22 mouse cellular contexts compared by ENCODE assay signal in genomic region chr13:116495641-116496040, GRCm38 (mm10).
DNase-seq lines count a peak whose midpoint lies in the region; ATAC-seq and TF ChIP-seq lines count a peak whose summit lies in the region.
"Had no signal": no experiment of that assay in that cellular context is flagged by ENCODE, and none has a peak within 500 bp of the region (broad histone marks: within the 10 kb centered on the region; RNA-seq: fewer than 3 reads in every experiment).

No protein-coding gene starts in this region.

- WGBS in hindbrain, embryonic 10.5 days: 21% methylated on average over 2 of the region's 2 CpGs
- 31% methylated on average over 2 of the region's 2 CpGs for WGBS in hindbrain, postnatal 0 days

- no peak overlapping the region for H3K9ac ChIP-seq in hindbrain, postnatal 0 days (replicated peaks; ENCODE audit: low read length)
- no peak overlapping the region for H3K9ac ChIP-seq in ES-E14 (ENCODE audit: insufficient read depth, low read depth, low read length, poor library complexity, severe bottlenecking)
- H3K9ac ChIP-seq: heart, embryonic 15.5 days; limb, embryonic 15.5 days; liver, embryonic 14.5 days; lung, embryonic 14.5 days had no signal

- in situ Hi-C loops in ES-E14 (cut with MboI; ENCODE audit: low sequenced_read_pairs in 2 of 2, unreplicated experiment in 2 of 2): no loop called here

- no peak overlapping the region for H3K4me3 ChIP-seq in hindbrain, embryonic 10.5 days
- H3K4me3 ChIP-seq in hindbrain, postnatal 0 days (ENCODE audit: low read length): no peak overlapping the region
- H3K4me3 ChIP-seq in ES-E14 (ENCODE audit: insufficient read depth in 1 of 2, low read depth in 1 of 2, low read length in 2 of 2, poor library complexity in 1 of 2, severe bottlenecking in 1 of 2): no peak overlapping the region
- H3K4me3 ChIP-seq: heart, embryonic 15.5 days; limb, embryonic 15.5 days; megakaryocyte, embryonic 14.5 days had no signal

- H3K4me1 ChIP-seq in hindbrain, embryonic 10.5 days (replicated peaks): 0 out of 2 replicates have a peak, but pooled peaks cover 13% of the 10 kb centered on the region
- H3K4me1 ChIP-seq in hindbrain, postnatal 0 days (ENCODE audit: insufficient read depth, low read length): no peaks in the 10 kb centered on the region
- H3K4me1 ChIP-seq in ES-E14 (ENCODE audit: control insufficient read depth in 2 of 2, insufficient read depth in 2 of 2, low read length in 2 of 2, poor library complexity in 1 of 2): no peaks in the 10 kb centered on the region
- H3K4me1 ChIP-seq: limb, embryonic 15.5 days; megakaryocyte, embryonic 14.5 days had no signal

- peak; percentile 12 for DNase-seq in hindbrain, embryonic 10.5 days (ENCODE audit: low spot score)
- no peak for DNase-seq in hindbrain, postnatal 0 days (ENCODE audit: low spot score)
- DNase-seq in ES-CJ7 (ENCODE audit: low read depth, low spot score): peak; percentile 51
- DNase-seq in ES-E14 (ENCODE audit: low read depth, low spot score): peak; percentile 20
- peak; percentile 41 for DNase-seq in embryo, embryonic 11 days
- DNase-seq in spleen, postnatal 10 days (ENCODE audit: low spot score in 2 of 2): no peak
- no peak for DNase-seq in layer of hippocampus, postnatal 25 days (ENCODE audit: extremely low spot score in 1 of 2, low spot score in 1 of 2)
- DNase-seq: adrenal gland, adult 2 months; cerebellum, adult 11-12 months; cerebellum, postnatal 14 days; kidney, adult 18-20 months; left cerebral cortex, postnatal 4 days; lung, embryonic 14.5 days; lung, postnatal 36 days; retina, postnatal 1 day; right cerebral cortex, postnatal 25 days; spleen, adult 18-20 months had no signal

- no peak for ATAC-seq in hindbrain, postnatal 0 days

- no peaks in the 10 kb centered on the region for H3K27me3 ChIP-seq in hindbrain, embryonic 10.5 days (ENCODE audit: insufficient read depth, poor library complexity, severe bottlenecking)
- no peaks in the 10 kb centered on the region for H3K27me3 ChIP-seq in hindbrain, postnatal 0 days (ENCODE audit: insufficient read depth, low read length)
- H3K27me3 ChIP-seq: heart, embryonic 15.5 days; megakaryocyte, embryonic 14.5 days had no signal

- H3K4me2 ChIP-seq in hindbrain, postnatal 0 days (ENCODE audit: low read depth, low read length): no peak overlapping the region
- H3K4me2 ChIP-seq: heart, embryonic 15.5 days; limb, embryonic 15.5 days; lung, embryonic 14.5 days had no signal

- no peaks in the 10 kb centered on the region for H3K36me3 ChIP-seq in hindbrain, embryonic 10.5 days
- H3K36me3 ChIP-seq in hindbrain, postnatal 0 days (ENCODE audit: insufficient read depth, low read length): no peaks in the 10 kb centered on the region
- no peaks in the 10 kb centered on the region for H3K36me3 ChIP-seq in ES-E14 (ENCODE audit: control insufficient read depth, insufficient read depth, low read length, poor library complexity, severe bottlenecking)
- H3K36me3 ChIP-seq: heart, embryonic 15.5 days; limb, embryonic 15.5 days had no signal

- H3K9me3 ChIP-seq in hindbrain, embryonic 10.5 days: no peaks in the 10 kb centered on the region
- H3K9me3 ChIP-seq in hindbrain, postnatal 0 days (ENCODE audit: low read length): no peaks in the 10 kb centered on the region
- no peaks in the 10 kb centered on the region for H3K9me3 ChIP-seq in ES-E14 (ENCODE audit: control insufficient read depth, insufficient read depth, low read depth, low read length)
- H3K9me3 ChIP-seq: heart, embryonic 15.5 days; limb, embryonic 15.5 days; megakaryocyte, embryonic 14.5 days had no signal

- TF ChIP-seq CTCF in hindbrain, postnatal 0 days (IDR thresholded peaks at IDR 0.05; ENCODE audit: low read depth): no peak

- no peak overlapping the region for H3K27ac ChIP-seq in hindbrain, embryonic 10.5 days
- no peak overlapping the region for H3K27ac ChIP-seq in hindbrain, postnatal 0 days
- H3K27ac ChIP-seq in ES-E14 (ENCODE audit: insufficient read depth, low read depth, low read length, poor library complexity, severe bottlenecking): no peak overlapping the region
- H3K27ac ChIP-seq: heart, embryonic 15.5 days; kidney, postnatal 0 days; limb, embryonic 15.5 days; liver, embryonic 14.5 days had no signal

TF ChIP-seq in ES-E14, 5 proteins besides CTCF, POLR2A, EP300 and RAD21:
- TF ChIP-seq ZNF384 (IDR thresholded peaks at IDR 0.05; ENCODE audit: low read depth, low read length) (no peak), HCFC1 (IDR thresholded peaks at IDR 0.05; ENCODE audit: borderline replicate concordance, insufficient read depth, low read length) (no peak), MAFK (IDR thresholded peaks at IDR 0.05; ENCODE audit: insufficient read depth, low read depth, low read length) (no peak), CHD2 (IDR thresholded peaks at IDR 0.05; ENCODE audit: low read depth, low read length) (no peak), ZC3H11A (IDR thresholded peaks at IDR 0.05; ENCODE audit: borderline replicate concordance, low read depth, low read length) (no peak)

Comparison
In these comparisons a context has a peak if more than half of its experiments do, and no peak if none do; other contexts are left out.
1. DNase-seq: peak in hindbrain, embryonic 10.5 days (single experiment), ES-CJ7 (single experiment), ES-E14 (single experiment) and embryo, embryonic 11 days (single experiment); none in hindbrain, postnatal 0 days (single experiment), spleen, postnatal 10 days (0 of 2) and layer of hippocampus, postnatal 25 days (0 of 2).